Mouse (Mus musculus): ENCODE measurements around the gene 4930415L06Rik. TPM values are rescaled to one million over a fixed set of nuclear protein-coding genes. Genes with fewer than 3 reads are reported as not detected.

Gene 4930415L06Rik
- not detected for total RNA-seq (2021)
- long read RNA-seq, experiment 1 = 0 reads
- long read RNA-seq, experiment 2 = 0 reads

- no peak within 1 kb of the TSS for H3K4me3 ChIP-seq
- DNase-seq (ENCODE audit: low spot score in 2 of 2) = no peak
- H3K27ac ChIP-seq = no peak within 1 kb of the TSS
- no peak for TF ChIP-seq CTCF (conservative IDR thresholded peaks at IDR 0.05)
Observed at GRCm38 (mm10) chrX:89932752-89933151, at the start of gene 4930415L06Rik. 4930415L06Rik (minus strand) TSS chrX:89932852.

GRCm38 (mm10) chrX:89978621-89979020, 46.0 kb upstream of the 4930415L06Rik start:
- DNase-seq (ENCODE audit: low spot score in 2 of 2) = peak in 1 of 2 experiments; percentile 11
- Histone ChIP-seq H3K27ac (no peak overlapping the region), H3K4me3 (no peak overlapping the region)
- no peak for TF ChIP-seq CTCF (conservative IDR thresholded peaks at IDR 0.05)

DNA sequence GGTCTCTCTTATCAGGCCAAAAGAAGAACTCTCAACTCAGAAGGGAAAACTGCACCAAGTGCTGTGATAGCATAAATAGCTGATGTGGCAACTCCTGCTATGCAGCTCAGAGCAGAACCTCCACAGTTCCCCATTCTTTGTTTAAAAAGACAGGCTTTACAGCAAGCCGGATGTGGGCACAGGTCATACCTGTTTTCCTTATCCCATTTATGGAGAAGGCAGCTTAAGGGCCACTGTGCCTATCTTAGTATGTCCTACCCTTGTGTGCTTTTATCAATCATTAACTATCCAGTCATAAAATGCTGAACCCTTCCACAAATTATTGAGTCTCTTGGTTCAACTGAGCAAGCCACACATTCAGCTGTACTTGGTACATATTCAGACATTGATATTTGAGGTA, 27.8 kb downstream of the 4930415L06Rik start:
- DNase-seq (ENCODE audit: low spot score in 2 of 2) = no peak
- TF ChIP-seq CTCF (conservative IDR thresholded peaks at IDR 0.05) = no peak
- no peak overlapping the region for H3K4me3 ChIP-seq
- no peak overlapping the region for H3K27ac ChIP-seq

Other genes with a start within 250 kb of the 4930415L06Rik start
- not detected for gene 4932429P05Rik, start 180.6 kb downstream of the 4930415L06Rik start, total RNA-seq (2021)

All from layer of hippocampus, adult 2 months (tissue).